Mouse (Mus musculus) kidney, adult 2 months (tissue): ENCODE results near the gene Erc2.

Source experiments
- CTCF ChIP-seq: fragments of 200-500 bp; conservative IDR thresholded peaks from 2 replicates; pipeline ENCODE4 v1.5.1; 2011; ENCODE audit warnings: low read depth, mild to moderate bottlenecking, control low read depth, low read length, moderate library complexity, mixed read lengths; ENCODE audit not compliant: insufficient read depth, insufficient read length
- POLR2A ChIP-seq: fragments of 200-500 bp; IDR thresholded peaks from one replicate; pipeline ENCODE4 v1.6.1; 2011; ENCODE audit warnings: low read depth, low read length, control low read depth

DNA sequence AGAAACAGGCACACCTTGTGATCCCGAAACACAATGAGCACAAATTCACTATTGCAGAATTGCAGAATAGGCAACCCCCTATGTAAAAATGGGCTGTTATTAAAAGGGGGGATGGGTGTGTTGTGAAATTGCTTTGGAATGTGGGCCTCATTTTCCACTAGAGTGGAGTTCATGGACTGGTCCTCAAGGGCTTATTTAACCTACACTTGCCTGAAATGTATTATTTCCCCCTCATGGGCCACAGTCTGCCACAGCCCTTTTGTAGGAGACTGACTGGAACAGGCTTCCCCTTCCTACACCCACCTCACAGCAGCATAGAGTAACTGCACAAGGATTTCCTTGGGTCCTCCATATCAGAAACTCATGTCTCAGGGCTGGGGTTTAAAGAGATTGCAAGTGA, 726.9 kb downstream of the Erc2 start:
- no peak for TF ChIP-seq POLR2A
- TF ChIP-seq CTCF: no peak
